Mouse (Mus musculus): Measurements from ENCODE around the gene Lag3. TPM values are rescaled to one million over a fixed set of nuclear protein-coding genes. Genes with fewer than 3 reads are reported as not detected.

Gene Lag3
- polyA plus RNA-seq, 1 experiment: not detected

- no peak for TF ChIP-seq TAL1 (IDR thresholded peaks at IDR 0.05; ENCODE audit: low read length)
- no peak for TF ChIP-seq GATA1 (IDR thresholded peaks at IDR 0.05; ENCODE audit: low read length)
- Histone ChIP-seq H3K4me3 (replicated peaks) (no peak overlapping the region), H3K36me3 (ENCODE audit: control insufficient read depth) (no peaks in the 10 kb centered on the region), H3K27me3 (ENCODE audit: control insufficient read depth) (peaks cover 47% of the 10 kb centered on the region), H3K4me1 (ENCODE audit: control insufficient read depth) (0 out of 2 replicates have a peak, but pooled peaks cover 2% of the 10 kb centered on the region), H3K9me3 (ENCODE audit: control insufficient read depth, low read length) (no peaks in the 10 kb centered on the region)
Observed at GRCm38 (mm10) chr6:124866560-124866959, 44.9 kb downstream of the Lag3 start.

GRCm38 (mm10) chr6:124865766-124866362 is 45.6 kb downstream of the Lag3 start:
- H3K4me3 ChIP-seq (replicated peaks): no peak overlapping the region
- H3K27me3 ChIP-seq (ENCODE audit: control insufficient read depth): peaks cover 54% of the 10 kb centered on the region
- TF ChIP-seq GATA1 (IDR thresholded peaks at IDR 0.05; ENCODE audit: low read length): no peak
- no peak for TF ChIP-seq TAL1 (IDR thresholded peaks at IDR 0.05; ENCODE audit: low read length)

GRCm38 (mm10) chr6:124863658-124864298 is 47.7 kb downstream of the Lag3 start, which contains the start of gene Gpr162:
Gpr162 (minus strand) TSS chr6:124863983.
- TF ChIP-seq GATA1 (IDR thresholded peaks at IDR 0.05; ENCODE audit: low read length) (no peak), TAL1 (IDR thresholded peaks at IDR 0.05; ENCODE audit: low read length) (no peak)
- Histone ChIP-seq H3K4me3 (replicated peaks) (no peak within 1 kb of the TSS), H3K36me3 (ENCODE audit: control insufficient read depth) (no peaks in the 10 kb centered on the region), H3K27me3 (ENCODE audit: control insufficient read depth) (peaks cover 73% of the 10 kb centered on the region), H3K9me3 (ENCODE audit: control insufficient read depth, low read length) (no peaks in the 10 kb centered on the region), H3K4me1 (ENCODE audit: control insufficient read depth) (0 out of 2 replicates have a peak, but pooled peaks cover 2% of the 10 kb centered on the region)

More at GRCm38 (mm10) chr6:124865766-124866362, 45.6 kb downstream of the Lag3 start:
- H3K9me3 ChIP-seq (ENCODE audit: control insufficient read depth, low read length): no peaks in the 10 kb centered on the region
- 0 out of 2 replicates have a peak, but pooled peaks cover 2% of the 10 kb centered on the region for H3K4me1 ChIP-seq (ENCODE audit: control insufficient read depth)
- H3K36me3 ChIP-seq (ENCODE audit: control insufficient read depth): no peaks in the 10 kb centered on the region

GRCm38 (mm10) chr6:124863125-124863657 is 48.3 kb downstream of the Lag3 start:
- TF ChIP-seq GATA1 (IDR thresholded peaks at IDR 0.05; ENCODE audit: low read length): no peak
- Histone ChIP-seq H3K4me1 (ENCODE audit: control insufficient read depth) (0 out of 2 replicates have a peak, but pooled peaks cover 2% of the 10 kb centered on the region), H3K9me3 (ENCODE audit: control insufficient read depth, low read length) (no peaks in the 10 kb centered on the region), H3K27me3 (ENCODE audit: control insufficient read depth) (peaks cover 79% of the 10 kb centered on the region), H3K36me3 (ENCODE audit: control insufficient read depth) (no peaks in the 10 kb centered on the region), H3K4me3 (replicated peaks) (no peak overlapping the region)

GRCm38 (mm10) chr6:124862406-124863124 is 48.9 kb downstream of the Lag3 start:
- 0 out of 2 replicates have a peak, but pooled peaks cover 2% of the 10 kb centered on the region for H3K4me1 ChIP-seq (ENCODE audit: control insufficient read depth)
- peaks cover 86% of the 10 kb centered on the region for H3K27me3 ChIP-seq (ENCODE audit: control insufficient read depth)
- H3K36me3 ChIP-seq (ENCODE audit: control insufficient read depth): no peaks in the 10 kb centered on the region
- H3K4me3 ChIP-seq (replicated peaks): no peak overlapping the region
- TF ChIP-seq GATA1 (IDR thresholded peaks at IDR 0.05; ENCODE audit: low read length): no peak
- no peak for TF ChIP-seq TAL1 (IDR thresholded peaks at IDR 0.05; ENCODE audit: low read length)
- H3K9me3 ChIP-seq (ENCODE audit: control insufficient read depth, low read length): no peaks in the 10 kb centered on the region

GRCm38 (mm10) chr6:124861802-124862201 is 49.7 kb downstream of the Lag3 start:
- H3K36me3 ChIP-seq (ENCODE audit: control insufficient read depth): no peaks in the 10 kb centered on the region
- H3K9me3 ChIP-seq (ENCODE audit: control insufficient read depth, low read length): no peaks in the 10 kb centered on the region; the same call in 1 of the 2 replicates
- no peak overlapping the region for H3K4me3 ChIP-seq (replicated peaks)
- H3K27me3 ChIP-seq (ENCODE audit: control insufficient read depth): peaks cover 93% of the 10 kb centered on the region
- H3K4me1 ChIP-seq (ENCODE audit: control insufficient read depth): peaks cover 6% of the 10 kb centered on the region
- TF ChIP-seq TAL1 (IDR thresholded peaks at IDR 0.05; ENCODE audit: low read length): no peak
- no peak for TF ChIP-seq GATA1 (IDR thresholded peaks at IDR 0.05; ENCODE audit: low read length)

- Histone ChIP-seq H3K4me3 (replicated peaks) (no peak overlapping the region), H3K27me3 (ENCODE audit: control insufficient read depth) (peaks cover 99% of the 10 kb centered on the region), H3K36me3 (ENCODE audit: control insufficient read depth) (no peaks in the 10 kb centered on the region), H3K4me1 (ENCODE audit: control insufficient read depth) (peaks cover 7% of the 10 kb centered on the region), H3K9me3 (ENCODE audit: control insufficient read depth, low read length) (no peaks in the 10 kb centered on the region; the same call in 1 of the 2 replicates)
- TF ChIP-seq GATA1 (IDR thresholded peaks at IDR 0.05; ENCODE audit: low read length) (no peak), TAL1 (IDR thresholded peaks at IDR 0.05; ENCODE audit: low read length) (no peak)
Observed at GRCm38 (mm10) chr6:124861266-124861665, 50.2 kb downstream of the Lag3 start.

GRCm38 (mm10) chr6:124860511-124860910 is 51.0 kb downstream of the Lag3 start:
- Histone ChIP-seq H3K27me3 (ENCODE audit: control insufficient read depth) (peaks cover 99% of the 10 kb centered on the region), H3K4me1 (ENCODE audit: control insufficient read depth) (peaks cover 7% of the 10 kb centered on the region), H3K4me3 (replicated peaks) (no peak overlapping the region), H3K9me3 (ENCODE audit: control insufficient read depth, low read length) (no peaks in the 10 kb centered on the region; the same call in 1 of the 2 replicates), H3K36me3 (ENCODE audit: control insufficient read depth) (no peaks in the 10 kb centered on the region)
- TF ChIP-seq TAL1 (IDR thresholded peaks at IDR 0.05; ENCODE audit: low read length) (no peak), GATA1 (IDR thresholded peaks at IDR 0.05; ENCODE audit: low read length) (no peak)

- no peaks in the 10 kb centered on the region; the same call in 1 of the 2 replicates for H3K9me3 ChIP-seq (ENCODE audit: control insufficient read depth, low read length)
- H3K4me3 ChIP-seq (replicated peaks): no peak overlapping the region
- peaks cover 96% of the 10 kb centered on the region for H3K27me3 ChIP-seq (ENCODE audit: control insufficient read depth)
- no peaks in the 10 kb centered on the region for H3K36me3 ChIP-seq (ENCODE audit: control insufficient read depth)
- TF ChIP-seq GATA1 (IDR thresholded peaks at IDR 0.05; ENCODE audit: low read length): no peak
- no peak for TF ChIP-seq TAL1 (IDR thresholded peaks at IDR 0.05; ENCODE audit: low read length)
- peaks cover 7% of the 10 kb centered on the region for H3K4me1 ChIP-seq (ENCODE audit: control insufficient read depth)
Observed at GRCm38 (mm10) chr6:124859725-124860124, 51.8 kb downstream of the Lag3 start.

All from erythroblast, embryonic 14.5 days (primary cell).